Mouse (Mus musculus) cerebellum, postnatal 10 days (tissue): ENCODE measurements around the gene Olfr138.

Source experiments
- DNase-seq, 2 experiments: peaks; one replicate each; pipeline ENCODE4 v3.0.0; 2021; ENCODE audit warnings: mixed read lengths in 2 of 2

Gene Olfr138

GRCm38 (mm10) chr17:38260735-38261134 lies at the start of gene Olfr138:
TSS of gene Olfr138 (plus strand) at chr17:38261035.
- no peak for DNase-seq

GRCm38 (mm10) chr17:38307470-38307869 lies 46.6 kb downstream of the Olfr138 start, which contains the start of gene Olfr137:
TSS of gene Olfr137 (minus strand) at chr17:38307570.
- no peak for DNase-seq
